Mouse (Mus musculus) C2C12 (cell line): ENCODE data around the gene Gm9999.

Experiments used
- CEBPB ChIP-seq: IDR thresholded peaks from one replicate; pipeline ENCODE4 v1.6.1; 2011; ENCODE audit warnings: low read depth, mild to moderate bottlenecking, control low read depth, moderate library complexity
- CTCF ChIP-seq: IDR thresholded peaks from one replicate; pipeline ENCODE4 v1.5.1; 2011; ENCODE audit not compliant: control insufficient read depth, insufficient read depth, insufficient read length
- FOSL1 ChIP-seq: IDR thresholded peaks from one replicate; pipeline ENCODE4 v1.8.0; 2011; ENCODE audit warnings: mild to moderate bottlenecking, low read length; ENCODE audit not compliant: poor library complexity, insufficient read depth, severe bottlenecking
- MAX ChIP-seq: IDR thresholded peaks from one replicate; pipeline ENCODE4 v1.6.1; 2011; ENCODE audit warnings: mild to moderate bottlenecking, control low read depth
- MYOD1 ChIP-seq: IDR thresholded peaks from one replicate; pipeline ENCODE4 v1.6.1; 2011; ENCODE audit warnings: low read depth; ENCODE audit not compliant: control insufficient read depth, insufficient read length
- MYOG ChIP-seq: IDR thresholded peaks from one replicate; pipeline ENCODE4 v1.6.1; 2011; ENCODE audit not compliant: control insufficient read depth, insufficient read length; ENCODE audit errors: extremely low read depth
- USF1 ChIP-seq: IDR thresholded peaks from one replicate; pipeline ENCODE4 v1.6.1; 2011; ENCODE audit warnings: low read depth, mild to moderate bottlenecking, control low read depth, moderate library complexity

- no peak for TF ChIP-seq MAX
- TF ChIP-seq CTCF = no peak
- no peak for TF ChIP-seq USF1
- no peak for TF ChIP-seq MYOD1
- TF ChIP-seq MYOG = no peak
- no peak for TF ChIP-seq FOSL1
- no peak for TF ChIP-seq CEBPB
These were observed 16.7 kb downstream of the Gm9999 start for GRCm38 (mm10) chr7:46999983-47000643.
